ENCODE assay signal across 11 mouse cellular contexts in genomic region chr1:37694417-37694816, GRCm38 (mm10). TPM values are rescaled to one million over a fixed set of nuclear protein-coding genes. Genes with fewer than 3 reads are reported as not detected.
A peak's percentile ranks its signal among the peaks of the same experiment; 100 is the strongest.
DNase-seq lines count a peak whose midpoint lies in the region; ATAC-seq and TF ChIP-seq lines count a peak whose summit lies in the region.
"Had no signal": no experiment of that assay in that cellular context is flagged by ENCODE, and none has a peak within 500 bp of the region (broad histone marks: within the 10 kb centered on the region; RNA-seq: fewer than 3 reads in every experiment).

No protein-coding gene starts in this region.

- no peak for DNase-seq in left cerebral cortex, adult 2 months (ENCODE audit: extremely low spot score in 1 of 2, low spot score in 2 of 2)
- DNase-seq in left cerebral cortex, postnatal 36 days (ENCODE audit: low spot score in 2 of 2), result no peak
- DNase-seq in kidney, postnatal 14 days, result peak; percentile 39
- DNase-seq in frontal cortex, postnatal 36 days (ENCODE audit: low spot score in 2 of 2), result no peak
- no peak for DNase-seq in midbrain, postnatal 0 days (ENCODE audit: low spot score)
- DNase-seq in urinary bladder, adult 18-20 months (ENCODE audit: low spot score in 2 of 2), result no peak
- DNase-seq: layer of hippocampus, adult 9-11 months; retina, postnatal 1 day had no signal

- peak overlapping the region; percentile 57 for H3K27ac ChIP-seq in left cerebral cortex, adult 2 months
- peak overlapping the region; percentile 18; the same call in 1 of the 2 replicates for H3K27ac ChIP-seq in heart, embryonic 12.5 days (ENCODE audit: poor library complexity, severe bottlenecking)
- peak overlapping the region; percentile 61 for H3K27ac ChIP-seq in stomach, embryonic 15.5 days
- no peak overlapping the region for H3K27ac ChIP-seq in midbrain, postnatal 0 days (ENCODE audit: low read depth, low read length)
- H3K27ac ChIP-seq: forebrain, embryonic 12.5 days had no signal

- peaks cover 49% of the 10 kb centered on the region for H3K4me1 ChIP-seq in heart, embryonic 12.5 days (replicated peaks)
- H3K4me1 ChIP-seq in stomach, embryonic 15.5 days, result no peaks in the 10 kb centered on the region
- peaks cover 5% of the 10 kb centered on the region; the same call in 1 of the 2 replicates for H3K4me1 ChIP-seq in midbrain, postnatal 0 days (ENCODE audit: insufficient read depth, low read length)

- TF ChIP-seq CTCF in left cerebral cortex, adult 2 months (IDR thresholded peaks at IDR 0.05), result no peak
- TF ChIP-seq CTCF in midbrain, postnatal 0 days (IDR thresholded peaks at IDR 0.05), result no peak

- ATAC-seq in heart, embryonic 12.5 days (ENCODE audit: insufficient number of reproducible peaks, low FRiP score), result no peak
- ATAC-seq in stomach, embryonic 15.5 days (ENCODE audit: insufficient read depth, low FRiP score, low read depth), result peak; percentile 92
- no peak for ATAC-seq in midbrain, postnatal 0 days (ENCODE audit: low FRiP score)

- WGBS in heart, embryonic 12.5 days, result 30% methylated on average over 8 of the region's 8 CpGs
- 25% methylated on average over 8 of the region's 8 CpGs for WGBS in stomach, embryonic 15.5 days
- WGBS in midbrain, postnatal 0 days, result 38% methylated on average over 8 of the region's 8 CpGs

- intact Hi-C loops in left cerebral cortex, adult 2 months (cut with DNase I), result no loop called here
- intact Hi-C loops in left cerebral cortex, postnatal 36 days (cut with DNase I), result no loop called here

- H3K9me3 ChIP-seq in heart, embryonic 12.5 days (replicated peaks), result no peaks in the 10 kb centered on the region
- no peaks in the 10 kb centered on the region for H3K9me3 ChIP-seq in stomach, embryonic 15.5 days
- H3K9me3 ChIP-seq in midbrain, postnatal 0 days (ENCODE audit: low read length), result no peaks in the 10 kb centered on the region
- H3K9me3 ChIP-seq: forebrain, embryonic 12.5 days had no signal

- H3K36me3 ChIP-seq in heart, embryonic 12.5 days, result no peaks in the 10 kb centered on the region
- H3K36me3 ChIP-seq in stomach, embryonic 15.5 days, result no peaks in the 10 kb centered on the region
- H3K36me3 ChIP-seq in midbrain, postnatal 0 days (ENCODE audit: insufficient read depth, low read length), result no peaks in the 10 kb centered on the region
- H3K36me3 ChIP-seq: forebrain, embryonic 12.5 days had no signal

- H3K27me3 ChIP-seq in heart, embryonic 12.5 days (replicated peaks), result no peaks in the 10 kb centered on the region
- H3K27me3 ChIP-seq in stomach, embryonic 15.5 days (replicated peaks), result no peaks in the 10 kb centered on the region
- no peaks in the 10 kb centered on the region for H3K27me3 ChIP-seq in midbrain, postnatal 0 days (ENCODE audit: insufficient read depth, low read length)
- H3K27me3 ChIP-seq: forebrain, embryonic 12.5 days had no signal

- no peak overlapping the region for H3K4me2 ChIP-seq in heart, embryonic 12.5 days
- no peak overlapping the region for H3K4me2 ChIP-seq in stomach, embryonic 15.5 days
- H3K4me2 ChIP-seq in midbrain, postnatal 0 days (ENCODE audit: low read depth, low read length, poor library complexity, severe bottlenecking), result no peak overlapping the region
- H3K4me2 ChIP-seq: forebrain, embryonic 12.5 days had no signal

- H3K4me3 ChIP-seq in left cerebral cortex, adult 2 months, result no peak overlapping the region
- H3K4me3 ChIP-seq in heart, embryonic 12.5 days, result no peak overlapping the region
- H3K4me3 ChIP-seq in stomach, embryonic 15.5 days (replicated peaks), result no peak overlapping the region
- no peak overlapping the region for H3K4me3 ChIP-seq in midbrain, postnatal 0 days (ENCODE audit: low read depth, low read length)
- H3K4me3 ChIP-seq: forebrain, embryonic 12.5 days had no signal

- H3K9ac ChIP-seq in heart, embryonic 12.5 days, result no peak overlapping the region
- no peak overlapping the region for H3K9ac ChIP-seq in stomach, embryonic 15.5 days
- no peak overlapping the region for H3K9ac ChIP-seq in midbrain, postnatal 0 days (replicated peaks; ENCODE audit: low read length, poor library complexity, severe bottlenecking)
- H3K9ac ChIP-seq: forebrain, embryonic 12.5 days had no signal

RNA-seq across cellular contexts. Expression of gene 2010300C02Rik, which starts 25.5 kb away (rescaled TPM):
- 100 to 1,000 TPM; 282 to 283 TPM for total RNA-seq in left cerebral cortex, adult 2 months (2021)
- 100 to 1,000 TPM; 268 to 288 TPM for total RNA-seq in left cerebral cortex, postnatal 36 days (2021)
- polyA plus RNA-seq in heart, embryonic 12.5 days (2016; fragmentation: Nextera tagmentation; extraction: Ambion mirVana), result 6.4 and 6.5 TPM in 2 replicates
- 13.3 and 15.0 TPM in 2 replicates for polyA plus RNA-seq in stomach, embryonic 15.5 days (2015; fragmentation: Nextera tagmentation; extraction: Ambion mirVana)
- 7.9 and 11.1 TPM in 2 replicates for total RNA-seq in midbrain, postnatal 0 days (2014; rRNA removed)
- polyA plus RNA-seq in midbrain, postnatal 0 days (2015; fragmentation: Nextera tagmentation; extraction: Ambion mirVana), result 5.2 and 6.9 TPM in 2 replicates

Comparison
In these comparisons a context has a peak if more than half of its experiments do, and no peak if none do; other contexts are left out.
1. RNA of gene 2010300C02Rik, which starts 25.5 kb away (total RNA-seq): 268 to 288 TPM in left cerebral cortex, postnatal 36 days and 282 to 283 TPM in left cerebral cortex, adult 2 months; 7.9 to 11.1 TPM in midbrain, postnatal 0 days; every median in the first group is over 10 times any median in the second.